Comparison of ENCODE assay signal across 18 mouse cellular contexts in genomic region chr12:29335839-29336469, GRCm38 (mm10).
DNase-seq lines count a peak whose midpoint lies in the region; ATAC-seq lines count a peak whose summit lies in the region.
"Had no signal": no experiment of that assay in that cellular context is flagged by ENCODE, and none has a peak within 500 bp of the region (broad histone marks: within the 10 kb centered on the region; RNA-seq: fewer than 3 reads in every experiment).

No protein-coding gene starts in this region.

- H3K9ac ChIP-seq in hindbrain, embryonic 13.5 days: no peak overlapping the region
- no peak overlapping the region for H3K9ac ChIP-seq in forebrain, embryonic 16.5 days (replicated peaks; ENCODE audit: low read depth, low read length)
- H3K9ac ChIP-seq in midbrain, embryonic 13.5 days (replicated peaks): no peak overlapping the region
- H3K9ac ChIP-seq: intestine, embryonic 15.5 days; limb, embryonic 13.5 days had no signal

- no peak for ATAC-seq in hindbrain, embryonic 13.5 days (ENCODE audit: low FRiP score)
- peak; percentile 55; the same call in 1 of the 2 replicates for ATAC-seq in forebrain, embryonic 16.5 days
- ATAC-seq in midbrain, embryonic 13.5 days: 0 out of 2 replicates have a peak, but pooled peaks have one; percentile 50
- ATAC-seq in erythroid progenitor cell, adult 5-6 weeks (replicated peaks; ENCODE audit: low FRiP score, poor library complexity, severe bottlenecking): no peak
- ATAC-seq: intestine, embryonic 15.5 days had no signal

- 45% methylated on average over 3 of the region's 3 CpGs for WGBS in hindbrain, embryonic 10.5 days
- 21% methylated on average over 3 of the region's 3 CpGs for WGBS in hindbrain, embryonic 13.5 days
- 61% methylated on average over 3 of the region's 3 CpGs for WGBS in forebrain, embryonic 16.5 days
- 64% methylated on average over 3 of the region's 3 CpGs for WGBS in midbrain, embryonic 13.5 days

- no peaks in the 10 kb centered on the region for H3K36me3 ChIP-seq in hindbrain, embryonic 10.5 days
- no peaks in the 10 kb centered on the region for H3K36me3 ChIP-seq in hindbrain, embryonic 13.5 days
- no peaks in the 10 kb centered on the region for H3K36me3 ChIP-seq in forebrain, embryonic 16.5 days (ENCODE audit: control insufficient read depth, insufficient read depth)
- no peaks in the 10 kb centered on the region for H3K36me3 ChIP-seq in midbrain, embryonic 13.5 days
- H3K36me3 ChIP-seq: intestine, embryonic 15.5 days; limb, embryonic 13.5 days had no signal

- no peaks in the 10 kb centered on the region for H3K9me3 ChIP-seq in hindbrain, embryonic 10.5 days
- H3K9me3 ChIP-seq in hindbrain, embryonic 13.5 days: no peaks in the 10 kb centered on the region
- no peaks in the 10 kb centered on the region for H3K9me3 ChIP-seq in forebrain, embryonic 16.5 days (ENCODE audit: control insufficient read depth, low read length)
- H3K9me3 ChIP-seq in midbrain, embryonic 13.5 days: no peaks in the 10 kb centered on the region
- H3K9me3 ChIP-seq: intestine, embryonic 15.5 days; limb, embryonic 13.5 days; megakaryocyte, embryonic 14.5 days had no signal

- no peaks in the 10 kb centered on the region for H3K27me3 ChIP-seq in hindbrain, embryonic 10.5 days (ENCODE audit: insufficient read depth, poor library complexity, severe bottlenecking)
- H3K27me3 ChIP-seq in hindbrain, embryonic 13.5 days: no peaks in the 10 kb centered on the region
- H3K27me3 ChIP-seq in forebrain, embryonic 16.5 days (replicated peaks; ENCODE audit: control insufficient read depth, insufficient read depth, low read length): no peaks in the 10 kb centered on the region
- H3K27me3 ChIP-seq in midbrain, embryonic 13.5 days: no peaks in the 10 kb centered on the region
- H3K27me3 ChIP-seq: intestine, embryonic 15.5 days; limb, embryonic 13.5 days; megakaryocyte, embryonic 14.5 days had no signal

- no peak overlapping the region for H3K4me3 ChIP-seq in hindbrain, embryonic 10.5 days
- no peak overlapping the region for H3K4me3 ChIP-seq in hindbrain, embryonic 13.5 days
- H3K4me3 ChIP-seq in forebrain, embryonic 16.5 days (replicated peaks; ENCODE audit: low read length): no peak overlapping the region
- no peak overlapping the region for H3K4me3 ChIP-seq in midbrain, embryonic 13.5 days (replicated peaks)
- H3K4me3 ChIP-seq: intestine, embryonic 15.5 days; limb, embryonic 13.5 days; megakaryocyte, embryonic 14.5 days had no signal

- peak; percentile 69 for DNase-seq in hindbrain, embryonic 10.5 days (ENCODE audit: low spot score)
- peak; percentile 29 for DNase-seq in MN1 (ENCODE audit: low spot score)
- DNase-seq in B cell, adult 2 months: no peak
- DNase-seq in gastrocnemius, postnatal 10 days: no peak
- DNase-seq: adrenal gland, postnatal 36 days; cerebellum, postnatal 36 days; heart, adult 18-20 months; heart, postnatal 10 days; lung, adult 18-20 months; thymus, adult 18-20 months had no signal

- no peak overlapping the region for H3K4me2 ChIP-seq in hindbrain, embryonic 13.5 days
- no peak overlapping the region for H3K4me2 ChIP-seq in forebrain, embryonic 16.5 days (ENCODE audit: low read length)
- no peak overlapping the region for H3K4me2 ChIP-seq in midbrain, embryonic 13.5 days (replicated peaks)
- H3K4me2 ChIP-seq: intestine, embryonic 15.5 days; limb, embryonic 13.5 days had no signal

- peaks cover 27% of the 10 kb centered on the region for H3K4me1 ChIP-seq in hindbrain, embryonic 10.5 days (replicated peaks)
- H3K4me1 ChIP-seq in hindbrain, embryonic 13.5 days (replicated peaks): peaks cover 10% of the 10 kb centered on the region
- no peaks in the 10 kb centered on the region for H3K4me1 ChIP-seq in forebrain, embryonic 16.5 days (replicated peaks; ENCODE audit: control insufficient read depth, insufficient read depth, low read length)
- H3K4me1 ChIP-seq in midbrain, embryonic 13.5 days (replicated peaks): peaks cover 3% of the 10 kb centered on the region; the same call in 1 of the 2 replicates
- H3K4me1 ChIP-seq: intestine, embryonic 15.5 days; limb, embryonic 13.5 days; megakaryocyte, embryonic 14.5 days had no signal

- H3K27ac ChIP-seq in hindbrain, embryonic 10.5 days: peak overlapping the region; percentile 54; the same call in 1 of the 2 replicates
- no peak overlapping the region for H3K27ac ChIP-seq in hindbrain, embryonic 13.5 days
- H3K27ac ChIP-seq in forebrain, embryonic 16.5 days (ENCODE audit: low read length): no peak overlapping the region
- no peak overlapping the region for H3K27ac ChIP-seq in midbrain, embryonic 13.5 days
- H3K27ac ChIP-seq: intestine, embryonic 15.5 days; kidney, postnatal 0 days; limb, embryonic 13.5 days had no signal

Comparison
In these comparisons a context has a peak if more than half of its experiments do, and no peak if none do; other contexts are left out.
1. DNase-seq: peak in hindbrain, embryonic 10.5 days (single experiment) and MN1 (single experiment); none in B cell, adult 2 months (0 of 2) and gastrocnemius, postnatal 10 days (single experiment).
2. ATAC-seq: peak in forebrain, embryonic 16.5 days (single experiment) and midbrain, embryonic 13.5 days (single experiment); none in hindbrain, embryonic 13.5 days (single experiment) and erythroid progenitor cell, adult 5-6 weeks (single experiment).